Mouse (Mus musculus) activated CD4-positive, CD25-positive, alpha-beta regulatory T cell (primary cell): ENCODE data around the gene Gm3183. TPM values are rescaled to one million over a fixed set of nuclear protein-coding genes. Genes with fewer than 3 reads are reported as not detected.

Experiments used
- polyA plus RNA-seq, 2 experiments: library from polyadenylated mRNA; unstranded; fragments of 100-300 nt; shearing (Covaris generic); gene quantifications; one replicate each; pipeline ENCODE4 v1.2.1; 2017

Gene Gm3183
- polyA plus RNA-seq, result under 1 TPM in 1 of 2 experiments, not detected in 1; 0.96 TPM

GRCm38 (mm10) chr5:94865136-94865535, at the start of gene Gm3183:
Gene Gm3183, plus strand, starts transcription at chr5:94865436.

Other genes with a start within 250 kb of the Gm3183 start
- gene Gm3147, start 249.1 kb upstream of the Gm3183 start, polyA plus RNA-seq, result under 1 TPM in 1 of 2 experiments, not detected in 1; 0.58 TPM
- under 1 TPM in 1 of 2 experiments, not detected in 1; 0.45 TPM for gene Gm6509, start 241.5 kb upstream of the Gm3183 start, polyA plus RNA-seq
- not detected for gene Gm6205, start 217.1 kb upstream of the Gm3183 start, polyA plus RNA-seq
- gene Gm6367, start 123.2 kb downstream of the Gm3183 start, polyA plus RNA-seq, result not detected
- not detected for gene Gm7942, start 241.5 kb downstream of the Gm3183 start, polyA plus RNA-seq